Mouse (Mus musculus): ENCODE results near the gene Sema3f.

DNA sequence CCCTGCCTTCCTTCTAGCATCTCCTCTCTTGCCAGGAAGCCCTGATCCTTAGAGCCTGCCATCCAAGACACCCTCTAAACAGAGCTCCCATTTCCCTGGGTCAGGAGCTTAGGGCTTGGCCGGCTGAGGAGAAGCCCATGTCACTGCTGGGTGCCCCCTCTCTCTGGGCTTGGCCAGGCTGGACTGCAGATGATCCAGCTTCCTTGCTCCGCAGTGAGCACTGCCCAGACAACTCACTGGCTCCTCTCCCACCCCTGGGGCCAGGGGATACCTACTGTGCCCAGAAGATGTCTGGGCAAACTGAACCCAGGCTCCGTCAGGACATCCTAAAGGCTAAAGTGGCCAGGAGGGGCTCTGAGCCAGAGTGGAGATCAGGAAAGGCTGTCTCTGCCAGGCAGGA is 50.3 kb downstream of the Sema3f start:
- TF ChIP-seq CTCF (IDR thresholded peaks at IDR 0.05; ENCODE audit: extremely low read depth, insufficient read length, insufficient replicate concordance, low read depth, low read length) (no peak), POLR2A (IDR thresholded peaks at IDR 0.05; ENCODE audit: low read depth, low read length) (no peak)

All from small intestine, adult 2 months (tissue).